ENCODE assay signal across 1 mouse cellular context in the genomic region with DNA sequence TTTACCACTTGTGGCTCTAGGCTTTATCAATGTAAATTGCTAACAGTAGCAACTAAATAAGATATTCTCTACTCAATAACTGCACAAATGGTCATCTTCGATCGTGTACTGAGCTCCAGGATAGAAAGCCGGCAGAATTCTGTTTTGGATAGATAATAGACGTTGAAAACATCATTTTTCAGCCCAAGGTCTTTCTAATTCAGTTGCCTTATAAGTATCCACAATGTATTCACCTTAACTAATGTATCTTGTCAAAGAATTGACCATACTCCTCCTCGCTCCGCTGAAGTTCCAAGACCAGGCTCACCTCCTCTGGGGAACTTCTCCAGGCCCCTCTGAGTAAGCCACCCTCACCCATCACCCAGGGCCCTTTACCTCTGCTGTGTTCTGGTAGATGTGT.
TF ChIP-seq lines count a peak whose summit lies in the region.

No protein-coding gene starts in this region.

TF ChIP-seq in MEL, 35 proteins besides CTCF, POLR2A, EP300 and RAD21 (continued from another document):
- TF ChIP-seq MAFK (IDR thresholded peaks at IDR 0.05; ENCODE audit: borderline replicate concordance, low read depth, low read length): no peak
- TF ChIP-seq ZNF384 (IDR thresholded peaks at IDR 0.05; ENCODE audit: low read depth, low read length): no peak
- TF ChIP-seq SIN3A (IDR thresholded peaks at IDR 0.05; ENCODE audit: low read length): no peak
- TF ChIP-seq ZMIZ1 (IDR thresholded peaks at IDR 0.05; ENCODE audit: low read depth, low read length): no peak
